Mouse (Mus musculus) cerebellum, adult 11 months (tissue): ENCODE results near the gene Gadd45b.

Source experiments
- DNase-seq: peaks from one replicate; pipeline ENCODE4 v3.0.0; 2022

Gadd45b gene

GRCm38 (mm10) chr10:80958979-80959637 is 29.2 kb downstream of the Gadd45b start:
- no peak for DNase-seq

GRCm38 (mm10) chr10:80960551-80961508 is 31.0 kb downstream of the Gadd45b start:
- no peak for DNase-seq

GRCm38 (mm10) chr10:80962051-80962472 is 32.2 kb downstream of the Gadd45b start:
- no peak for DNase-seq

GRCm38 (mm10) chr10:80962585-80962984 is 32.7 kb downstream of the Gadd45b start:
- no peak for DNase-seq

GRCm38 (mm10) chr10:80963031-80963975 is 33.4 kb downstream of the Gadd45b start:
- DNase-seq = no peak

- DNase-seq = no peak
Measured at GRCm38 (mm10) chr10:80966296-80966695, 36.4 kb downstream of the Gadd45b start.

- no peak for DNase-seq
Measured at GRCm38 (mm10) chr10:80967101-80967656, 37.3 kb downstream of the Gadd45b start.

GRCm38 (mm10) chr10:80968106-80968505 is 38.2 kb downstream of the Gadd45b start:
- DNase-seq = no peak

GRCm38 (mm10) chr10:80969298-80969697 is 39.4 kb downstream of the Gadd45b start:
- no peak for DNase-seq

GRCm38 (mm10) chr10:80970159-80970558 is 40.3 kb downstream of the Gadd45b start:
- DNase-seq = no peak

- no peak for DNase-seq
Measured at GRCm38 (mm10) chr10:80971533-80971932, 41.7 kb downstream of the Gadd45b start.

GRCm38 (mm10) chr10:80972071-80972987 is 42.5 kb downstream of the Gadd45b start:
- peak; percentile 81 for DNase-seq

GRCm38 (mm10) chr10:80973722-80974121 is 43.8 kb downstream of the Gadd45b start:
- no peak for DNase-seq

- no peak for DNase-seq
Measured at GRCm38 (mm10) chr10:80975478-80975877, 45.6 kb downstream of the Gadd45b start.

- DNase-seq = no peak
Measured at GRCm38 (mm10) chr10:80981564-80982112, 51.8 kb downstream of the Gadd45b start.
